Mouse (Mus musculus): Measurements from ENCODE around the gene Ppp2r5e.

DNA sequence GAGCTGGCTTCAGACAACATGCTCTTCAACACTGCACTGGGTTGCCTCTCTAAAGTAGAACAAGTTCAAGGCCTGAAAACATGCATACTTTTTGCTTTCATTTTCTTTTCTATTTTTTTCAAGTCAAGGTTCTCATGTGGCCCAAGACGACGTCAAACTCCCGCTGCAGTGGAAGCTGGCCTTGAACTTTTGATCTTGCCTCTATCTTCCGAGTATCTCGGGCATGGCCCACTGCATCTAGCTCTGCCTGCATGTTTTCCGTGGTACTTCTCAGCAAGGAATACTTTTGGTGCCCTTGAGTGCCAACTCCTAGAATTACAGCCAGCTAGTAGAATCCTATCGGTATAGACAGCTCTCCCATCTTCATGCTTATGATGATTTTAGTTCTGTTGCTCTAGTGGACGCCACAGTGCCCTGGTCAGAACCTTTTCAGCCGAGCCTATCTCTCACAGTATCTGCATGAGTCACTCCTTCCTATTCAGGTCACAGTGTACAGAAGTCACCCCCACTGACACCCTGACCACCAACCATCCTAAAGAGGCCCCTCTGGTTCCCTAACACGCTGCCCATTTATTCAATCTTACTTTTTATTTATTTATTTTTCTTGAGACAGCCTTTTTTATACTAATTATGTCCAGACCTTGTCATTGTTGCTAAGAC lies 39.9 kb upstream of the Ppp2r5e start:
- no peak for TF ChIP-seq CTCF (conservative IDR thresholded peaks at IDR 0.05; ENCODE audit: insufficient read depth, insufficient read length, low read depth, low read length)
- TF ChIP-seq POLR2A (IDR thresholded peaks at IDR 0.05; ENCODE audit: low read depth, low read length), result no peak

Data from kidney, adult 2 months (tissue).